Mouse (Mus musculus) MEL (cell line): ENCODE measurements at regions not wholly inside any gene's neighbourhood (a gene's known extent, or its start where the extent isn't known, plus 50 kb on each side); places are given as distances from the start of the nearest gene placed in this dataset.

Experiments
- DNase-seq: peaks from one replicate; pipeline ENCODE4 v3.0.0; 2011; ENCODE audit warnings: low read depth, low spot score
- H3K27ac ChIP-seq: 2 replicates; pipeline ENCODE4 v1.5.1; 2012; ENCODE audit warnings: low read depth, mild to moderate bottlenecking, control low read depth, low read length, moderate library complexity; ENCODE audit not compliant: control insufficient read depth
- H3K27me3 ChIP-seq, 2 experiments: fragments of 150-350 bp in 1 of 2; sonication (generic) in 1 of 2; 2 replicates each; pipeline ENCODE4 v1.6.1; 2012; ENCODE audit warnings: low read length in 2 of 2, mild to moderate bottlenecking in 2 of 2, improper control_type of control experiment in 1 of 2, moderate library complexity in 1 of 2; ENCODE audit not compliant: insufficient read depth in 2 of 2, control insufficient read depth in 1 of 2
- H3K36me3 ChIP-seq, 2 experiments: 2 replicates each; pipeline ENCODE4 v1.6.1; 2012 to 2014; ENCODE audit warnings: low read length in 2 of 2, improper control_type of control experiment in 1 of 2, inconsistent platforms in 1 of 2, mild to moderate bottlenecking in 1 of 2; ENCODE audit not compliant: insufficient read depth in 2 of 2, control insufficient read depth in 1 of 2
- H3K4me1 ChIP-seq, 2 experiments: fragments of 150-350 bp in 1 of 2; sonication (generic) in 1 of 2; 2 replicates each; pipeline ENCODE4 v1.6.1; 2012; ENCODE audit warnings: low read length in 2 of 2, improper control_type of control experiment in 1 of 2, mild to moderate bottlenecking in 1 of 2; ENCODE audit not compliant: insufficient read depth in 2 of 2, control insufficient read depth in 1 of 2
- H3K4me3 ChIP-seq, 2 experiments: fragments of 150-350 bp in 1 of 2; sonication (generic) in 1 of 2; 2 replicates each; pipeline ENCODE4 v1.5.1; 2012; ENCODE audit warnings: low read depth in 2 of 2, low read length in 2 of 2, mild to moderate bottlenecking in 2 of 2, moderate library complexity in 2 of 2, control low read depth in 1 of 2, improper control_type of control experiment in 1 of 2; ENCODE audit not compliant: control insufficient read depth in 1 of 2, insufficient read depth in 1 of 2
- H3K79me2 ChIP-seq: 2 replicates; pipeline ENCODE4 v1.6.1; 2012; ENCODE audit warnings: mild to moderate bottlenecking, low read length, moderate library complexity; ENCODE audit not compliant: control insufficient read depth, poor library complexity, insufficient read depth
- H3K9ac ChIP-seq: 2 replicates; pipeline ENCODE4 v1.6.1; 2012; ENCODE audit warnings: low read depth, mild to moderate bottlenecking, control low read depth, low read length, moderate library complexity; ENCODE audit not compliant: control insufficient read depth, poor library complexity, severe bottlenecking
- H3K9me3 ChIP-seq: fragments of 150-350 bp; sonication (generic); replicated peaks from 2 replicates; pipeline ENCODE4 v1.6.1; 2012; ENCODE audit warnings: mild to moderate bottlenecking, low read length, improper control_type of control experiment, moderate library complexity; ENCODE audit not compliant: insufficient read depth
- CHD1 ChIP-seq: IDR thresholded peaks from 2 replicates; pipeline ENCODE4 v1.6.1; 2012; ENCODE audit warnings: low read depth, mild to moderate bottlenecking, inconsistent platforms, low read length, improper control_type of control experiment
- CHD2 ChIP-seq: IDR thresholded peaks from 2 replicates; pipeline ENCODE4 v1.6.1; 2011; ENCODE audit warnings: low read length, improper control_type of control experiment
- CTCF ChIP-seq, 3 experiments: IDR thresholded peaks in 2 of 3; conservative IDR thresholded peaks in 1 of 3; 2 replicates each; pipeline ENCODE4 v1.5.1; 2011 to 2012; ENCODE audit warnings: low read length in 3 of 3, low read depth in 2 of 3, mild to moderate bottlenecking in 2 of 3, improper control_type of control experiment in 1 of 3, inconsistent platforms in 1 of 3, mixed read lengths in 1 of 3, moderate library complexity in 1 of 3; ENCODE audit not compliant: control insufficient read depth in 1 of 3, insufficient read depth in 1 of 3, poor library complexity in 1 of 3, severe bottlenecking in 1 of 3
- EP300 ChIP-seq, 2 experiments: IDR thresholded peaks; 2 replicates each; pipeline ENCODE4 v1.6.1; 2011; ENCODE audit warnings: improper control_type of control experiment in 2 of 2, low read length in 2 of 2, low read depth in 1 of 2, mild to moderate bottlenecking in 1 of 2
- GATA1 ChIP-seq: IDR thresholded peaks from 2 replicates; pipeline ENCODE4 v1.6.1; 2011; ENCODE audit warnings: low read depth, low read length, improper control_type of control experiment
- JUND ChIP-seq: IDR thresholded peaks from 2 replicates; pipeline ENCODE4 v1.6.1; 2011; ENCODE audit warnings: low read depth, mild to moderate bottlenecking, improper control_type of control experiment, low read length
- MAZ ChIP-seq: IDR thresholded peaks from 2 replicates; pipeline ENCODE4 v1.6.1; 2012; ENCODE audit warnings: low read depth, mild to moderate bottlenecking, inconsistent platforms, low read length, improper control_type of control experiment
- MEF2A ChIP-seq: IDR thresholded peaks from 2 replicates; pipeline ENCODE4 v1.6.1; 2014; ENCODE audit warnings: low read depth, mild to moderate bottlenecking, inconsistent platforms, low read length, improper control_type of control experiment; ENCODE audit not compliant: poor library complexity, insufficient replicate concordance, severe bottlenecking; ENCODE audit errors: extremely low read depth
- MYB ChIP-seq: IDR thresholded peaks from 2 replicates; pipeline ENCODE4 v1.6.1; 2011; ENCODE audit warnings: mild to moderate bottlenecking, low read depth, low read length, improper control_type of control experiment
- SIN3A ChIP-seq: IDR thresholded peaks from 2 replicates; pipeline ENCODE4 v1.6.1; 2012; ENCODE audit warnings: low read length, improper control_type of control experiment, inconsistent platforms
- SMC3 ChIP-seq: IDR thresholded peaks from 2 replicates; pipeline ENCODE4 v1.6.1; 2011; ENCODE audit warnings: low read depth, low read length, improper control_type of control experiment
- TAL1 ChIP-seq: IDR thresholded peaks from 2 replicates; pipeline ENCODE4 v1.6.1; 2012; ENCODE audit warnings: mild to moderate bottlenecking, inconsistent platforms, low read length, moderate library complexity, mixed read lengths
- TBP ChIP-seq: IDR thresholded peaks from 2 replicates; pipeline ENCODE4 v1.8.0; 2011; ENCODE audit warnings: low read depth, low read length, improper control_type of control experiment
- UBTF ChIP-seq: IDR thresholded peaks from 2 replicates; pipeline ENCODE4 v1.6.1; 2012; ENCODE audit warnings: low read depth, mild to moderate bottlenecking, inconsistent platforms, low read length, improper control_type of control experiment, moderate library complexity, borderline replicate concordance; ENCODE audit not compliant: insufficient read depth
- USF2 ChIP-seq, 2 experiments: IDR thresholded peaks; 2 replicates each; pipeline ENCODE4 v1.6.1; 2011 to 2012; ENCODE audit warnings: improper control_type of control experiment in 2 of 2, low read length in 2 of 2, borderline replicate concordance in 1 of 2, inconsistent platforms in 1 of 2, low read depth in 1 of 2, mild to moderate bottlenecking in 1 of 2; ENCODE audit not compliant: insufficient read depth in 1 of 2
- ZKSCAN1 ChIP-seq: IDR thresholded peaks from 2 replicates; pipeline ENCODE4 v1.6.1; 2012; ENCODE audit warnings: low read depth, mild to moderate bottlenecking, inconsistent platforms, low read length, improper control_type of control experiment, moderate library complexity

DNA sequence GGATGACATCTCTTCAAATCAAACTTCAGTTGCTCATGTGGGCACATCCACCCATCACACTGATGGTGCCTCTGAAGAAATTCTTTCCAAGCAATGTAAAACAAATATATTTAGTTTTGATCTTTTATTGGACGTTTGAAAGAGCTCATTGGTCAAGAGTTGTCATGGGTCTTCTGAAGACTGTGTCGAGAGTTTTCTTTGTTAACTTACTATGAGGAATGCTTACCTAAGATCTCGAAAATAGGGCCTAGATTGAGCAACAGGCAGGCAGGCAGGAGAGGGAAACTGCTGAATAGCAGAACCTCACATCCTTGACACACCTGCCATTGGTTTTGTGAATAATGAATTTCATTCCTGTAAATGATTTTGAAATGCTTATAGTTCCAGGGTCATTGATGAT, 78.0 kb upstream of the Pik3r1 start:
- no peaks in the 10 kb centered on the region for H3K79me2 ChIP-seq
- H3K36me3 ChIP-seq, result peaks cover 0 to 7% of the 10 kb centered on the region in 2 experiments; a peak in 2 of 4 replicates
- no peak for DNase-seq
- H3K27ac ChIP-seq, result no peak overlapping the region
- H3K4me1 ChIP-seq, result peaks cover 7 to 8% of the 10 kb centered on the region in 2 experiments; a peak in 3 of 4 replicates
- no peaks in the 10 kb centered on the region for H3K9me3 ChIP-seq
- no peak overlapping the region for H3K4me3 ChIP-seq
- no peaks in the 10 kb centered on the region for H3K27me3 ChIP-seq
- no peak overlapping the region for H3K9ac ChIP-seq
- no peak for TF ChIP-seq JUND
- no peak for TF ChIP-seq MYB
- no peak for TF ChIP-seq EP300 (IDR thresholded peaks at IDR 0.05; ENCODE audit: low read depth in 1 of 2, low read length in 2 of 2)
- no peak for TF ChIP-seq ZKSCAN1
- no peak for TF ChIP-seq CHD1
- TF ChIP-seq MAZ, result no peak
- no peak for TF ChIP-seq SIN3A
- TF ChIP-seq UBTF, result no peak
- no peak for TF ChIP-seq TAL1
- no peak for TF ChIP-seq CHD2
- TF ChIP-seq, all 39 proteins: peak for 0

GRCm38 (mm10) chr13:101847879-101848600, 80.0 kb upstream of the Pik3r1 start:
- TF ChIP-seq EP300 (IDR thresholded peaks at IDR 0.05; ENCODE audit: low read depth in 1 of 2, low read length in 2 of 2) (no peak), CHD1 (no peak), USF2 (IDR thresholded peaks at IDR 0.05; ENCODE audit: borderline replicate concordance in 1 of 2, insufficient read depth in 1 of 2, low read depth in 1 of 2, low read length in 2 of 2) (no peak), GATA1 (no peak), SMC3 (no peak), CTCF (IDR thresholded peaks at IDR 0.05 in 2 of 3, conservative IDR thresholded peaks at IDR 0.05 in 1 of 3; ENCODE audit: control insufficient read depth in 1 of 3, insufficient read depth in 1 of 3, low read depth in 2 of 3, low read length in 3 of 3, poor library complexity in 1 of 3, severe bottlenecking in 1 of 3) (no peak), TBP (no peak), MEF2A (no peak)
- no peak for DNase-seq

More at GRCm38 (mm10) chr13:101847879-101848600, 80.0 kb upstream of the Pik3r1 start:
- Histone ChIP-seq H3K9ac (no peak overlapping the region), H3K9me3 (no peaks in the 10 kb centered on the region), H3K36me3 (peaks cover 0 to 17% of the 10 kb centered on the region in 2 experiments; a peak in 2 of 4 replicates), H3K27me3 (no peaks in the 10 kb centered on the region), H3K79me2 (no peaks in the 10 kb centered on the region), H3K4me3 (no peak overlapping the region), H3K27ac (no peak overlapping the region), H3K4me1 (peaks cover 11 to 15% of the 10 kb centered on the region in 2 experiments)
